Mouse (Mus musculus) embryonic facial prominence, embryonic 11.5 days (tissue): Measurements from ENCODE around the gene Tedc2. TPM values are rescaled to one million over a fixed set of nuclear protein-coding genes. Genes with fewer than 3 reads are reported as not detected.

Experiments used
- ATAC-seq: fragments of 200-750 bp; cut with Nextera tagmentation; replicated peaks from 2 replicates; pipeline ENCODE4 v1.8.0; 2017; ENCODE audit warnings: low read depth; ENCODE audit not compliant: insufficient number of reproducible peaks, low FRiP score, low TSS enrichment
- DNase-seq: peaks from one replicate; pipeline ENCODE4 v3.0.0-alpha.2; 2015; ENCODE audit warnings: low spot score
- H3K27ac ChIP-seq: fragments of 300-500 bp; sonication (generic); replicated peaks from 2 replicates; pipeline ENCODE4 v1.5.1; 2014; ENCODE audit warnings: mild to moderate bottlenecking, low read depth, low read length, control low read depth
- H3K27me3 ChIP-seq: fragments of 300-500 bp; sonication (generic); 2 replicates; pipeline ENCODE4 v1.6.1; 2014; ENCODE audit warnings: mild to moderate bottlenecking, low read length, moderate library complexity, mixed read lengths; ENCODE audit not compliant: control insufficient read depth, insufficient read depth
- H3K36me3 ChIP-seq: fragments of 300-500 bp; sonication (generic); replicated peaks from 2 replicates; pipeline ENCODE4 v1.6.1; 2014; ENCODE audit warnings: low read depth, mild to moderate bottlenecking, low read length, moderate library complexity, mixed read lengths; ENCODE audit not compliant: control insufficient read depth, insufficient read depth
- H3K4me1 ChIP-seq: fragments of 300-500 bp; sonication (generic); 2 replicates; pipeline ENCODE4 v1.6.1; 2014; ENCODE audit warnings: low read length, mixed read lengths; ENCODE audit not compliant: control insufficient read depth, insufficient read depth
- H3K4me2 ChIP-seq: fragments of 300-500 bp; sonication (generic); 2 replicates; pipeline ENCODE4 v1.6.1; 2014; ENCODE audit warnings: low read depth, mild to moderate bottlenecking, control low read depth, low read length, moderate library complexity
- H3K4me3 ChIP-seq: fragments of 300-500 bp; sonication (generic); 2 replicates; pipeline ENCODE4 v1.5.1; 2014; ENCODE audit warnings: low read depth, low read length, control low read depth
- H3K9ac ChIP-seq: fragments of 300-500 bp; sonication (generic); replicated peaks from 2 replicates; pipeline ENCODE4 v1.6.1; 2014; ENCODE audit warnings: mild to moderate bottlenecking, control low read depth, low read length
- H3K9me3 ChIP-seq: fragments of 300-500 bp; sonication (generic); replicated peaks from 2 replicates; pipeline ENCODE4 v1.6.1; 2016; ENCODE audit warnings: mild to moderate bottlenecking, low read length, inconsistent platforms, mixed read lengths; ENCODE audit not compliant: control insufficient read depth
- WGBS: fragments of 180-500 bp; shearing (Covaris S2); extraction: QIAGEN DNeasy Blood & Tissue Kit; methylation state at CpG from one replicate; pipeline ENCODE4 v1.1.7; 2014; 5-methylcytosine and 5-hydroxymethylcytosine counted together
- polyA plus RNA-seq: library from polyadenylated mRNA; unstranded; fragments of >200 nt; fragmentation: Nextera tagmentation; extraction: Ambion mirVana; gene quantifications from 2 replicates; pipeline ENCODE4 v1.2.1, GENCODE M21; 2014

Tedc2 gene
- polyA plus RNA-seq, 1 experiment from 2014 or later: 21.7 TPM

GRCm38 (mm10) chr17:24190934-24191333 is 29.7 kb downstream of the Tedc2 start:
- Histone ChIP-seq H3K4me3 (no peak overlapping the region), H3K27me3 (no peaks in the 10 kb centered on the region), H3K36me3 (no peaks in the 10 kb centered on the region), H3K27ac (no peak overlapping the region), H3K4me1 (no peaks in the 10 kb centered on the region), H3K9ac (no peak overlapping the region), H3K9me3 (no peaks in the 10 kb centered on the region), H3K4me2 (no peak overlapping the region)
- no peak for ATAC-seq
- 81% methylated on average over 2 of the region's 2 CpGs for WGBS
- DNase-seq: no peak

GRCm38 (mm10) chr17:24174259-24174658 is 46.4 kb downstream of the Tedc2 start:
- no peaks in the 10 kb centered on the region for H3K4me1 ChIP-seq
- no peaks in the 10 kb centered on the region for H3K27me3 ChIP-seq
- no peak overlapping the region for H3K4me3 ChIP-seq
- no peak for ATAC-seq
- H3K9ac ChIP-seq: no peak overlapping the region
- H3K36me3 ChIP-seq: no peaks in the 10 kb centered on the region
- 83% methylated on average over 3 of the region's 3 CpGs for WGBS
- DNase-seq: no peak
- H3K27ac ChIP-seq: no peak overlapping the region
- H3K9me3 ChIP-seq: no peaks in the 10 kb centered on the region
- no peak overlapping the region for H3K4me2 ChIP-seq

GRCm38 (mm10) chr17:24173423-24173822 is 47.2 kb downstream of the Tedc2 start:
- no peak for ATAC-seq
- peak; percentile 84 for DNase-seq
- Histone ChIP-seq H3K4me1 (no peaks in the 10 kb centered on the region), H3K27me3 (no peaks in the 10 kb centered on the region), H3K27ac (no peak overlapping the region), H3K36me3 (no peaks in the 10 kb centered on the region), H3K9ac (no peak overlapping the region), H3K9me3 (no peaks in the 10 kb centered on the region), H3K4me2 (no peak overlapping the region), H3K4me3 (no peak overlapping the region)
- WGBS: 2% methylated on average over 3 of the region's 3 CpGs

- 85% methylated on average over 4 of the region's 4 CpGs for WGBS
- H3K27me3 ChIP-seq: no peaks in the 10 kb centered on the region
- no peaks in the 10 kb centered on the region for H3K9me3 ChIP-seq
- ATAC-seq (no peak), DNase-seq (no peak)
- no peaks in the 10 kb centered on the region for H3K4me1 ChIP-seq
- no peak overlapping the region for H3K9ac ChIP-seq
- no peak overlapping the region for H3K27ac ChIP-seq
- no peak overlapping the region for H3K4me3 ChIP-seq
- no peaks in the 10 kb centered on the region; the same call in 1 of the 2 replicates for H3K36me3 ChIP-seq
- H3K4me2 ChIP-seq: no peak overlapping the region
Measured at GRCm38 (mm10) chr17:24171738-24172137, 48.9 kb downstream of the Tedc2 start.

- no peak for DNase-seq
- ATAC-seq: no peak
- no peaks in the 10 kb centered on the region; the same call in 1 of the 2 replicates for H3K36me3 ChIP-seq
- no peak overlapping the region for H3K9ac ChIP-seq
- WGBS: 82% methylated on average over 5 of the region's 5 CpGs
- H3K27me3 ChIP-seq: no peaks in the 10 kb centered on the region
- no peaks in the 10 kb centered on the region for H3K9me3 ChIP-seq
- H3K4me1 ChIP-seq: no peaks in the 10 kb centered on the region
- H3K4me2 ChIP-seq: no peak overlapping the region
- no peak overlapping the region for H3K27ac ChIP-seq
- no peak overlapping the region for H3K4me3 ChIP-seq
Measured at GRCm38 (mm10) chr17:24170729-24171128, 49.9 kb downstream of the Tedc2 start.

- no peak for ATAC-seq
- H3K9me3 ChIP-seq: no peaks in the 10 kb centered on the region
- 69% methylated on average over 3 of the region's 3 CpGs for whole genome bisulfite sequencing
Measured at GRCm38 (mm10) chr17:24170125-24170524, 50.5 kb downstream of the Tedc2 start.

GRCm38 (mm10) chr17:24169317-24170065 is 51.2 kb downstream of the Tedc2 start, which contains the start of gene Atp6v0c:
Gene Atp6v0c (minus strand): TSS chr17:24169702.
- DNase-seq: peak; percentile 96
- Histone ChIP-seq H3K27me3 (no peaks in the 10 kb centered on the region), H3K27ac (peak within 1 kb of the TSS; percentile 91), H3K4me3 (peak within 1 kb of the TSS; percentile 80), H3K9ac (peak within 1 kb of the TSS; percentile 87), H3K4me2 (peak within 1 kb of the TSS; percentile 75), H3K9me3 (no peaks in the 10 kb centered on the region), H3K36me3 (no peaks in the 10 kb centered on the region; the same call in 1 of the 2 replicates), H3K4me1 (no peaks in the 10 kb centered on the region)
- WGBS: under 1% methylated on average over 58 of the region's 58 CpGs
- ATAC-seq: peak; percentile 87

More at GRCm38 (mm10) chr17:24170125-24170524, 50.5 kb downstream of the Tedc2 start:
- Histone ChIP-seq H3K36me3 (no peaks in the 10 kb centered on the region; the same call in 1 of the 2 replicates), H3K4me2 (peak overlapping the region; percentile 41), H3K27me3 (no peaks in the 10 kb centered on the region), H3K27ac (no peak overlapping the region), H3K9ac (peak overlapping the region; percentile 87), H3K4me1 (no peaks in the 10 kb centered on the region), H3K4me3 (peak overlapping the region; percentile 80)
- DNase-seq: no peak

- Histone ChIP-seq H3K4me1 (no peaks in the 10 kb centered on the region), H3K9me3 (no peaks in the 10 kb centered on the region), H3K4me3 (peak overlapping the region; percentile 80), H3K27me3 (no peaks in the 10 kb centered on the region), H3K27ac (peak overlapping the region; percentile 91), H3K36me3 (no peaks in the 10 kb centered on the region; the same call in 1 of the 2 replicates), H3K4me2 (peak overlapping the region; percentile 75), H3K9ac (peak overlapping the region; percentile 87)
- peak; percentile 55 for ATAC-seq
- DNase-seq: peak; percentile 59
- under 1% methylated on average over 41 of the region's 41 CpGs for WGBS
Measured at GRCm38 (mm10) chr17:24168590-24169277, 51.9 kb downstream of the Tedc2 start.
